Mouse (Mus musculus) neural tube, embryonic 12.5 days (tissue): Measurements from ENCODE around the gene Dhrs4. TPM values are rescaled to one million over a fixed set of nuclear protein-coding genes. Genes with fewer than 3 reads are reported as not detected.

Experiments used
- ATAC-seq: fragments of 200-750 bp; cut with Nextera tagmentation; 2 replicates; pipeline ENCODE4 v1.8.0; 2017; ENCODE audit warnings: low read depth, mild to moderate bottlenecking, moderate TSS enrichment, moderate library complexity; ENCODE audit not compliant: low FRiP score
- H3K27ac ChIP-seq: fragments of 300-500 bp; sonication (generic); 2 replicates; pipeline ENCODE4 v1.5.1; 2016
- H3K27me3 ChIP-seq: fragments of 300-500 bp; sonication (generic); replicated peaks from 2 replicates; pipeline ENCODE4 v1.6.1; 2016; ENCODE audit warnings: mild to moderate bottlenecking
- H3K36me3 ChIP-seq: fragments of 300-500 bp; sonication (generic); 2 replicates; pipeline ENCODE4 v1.6.1; 2016; ENCODE audit warnings: mild to moderate bottlenecking
- H3K4me1 ChIP-seq: fragments of 300-500 bp; sonication (generic); 2 replicates; pipeline ENCODE4 v1.6.1; 2016
- H3K4me2 ChIP-seq: fragments of 300-500 bp; sonication (generic); replicated peaks from 2 replicates; pipeline ENCODE4 v1.6.1; 2016; ENCODE audit warnings: mild to moderate bottlenecking
- H3K4me3 ChIP-seq: fragments of 300-500 bp; sonication (generic); 2 replicates; pipeline ENCODE4 v1.5.1; 2016
- H3K9ac ChIP-seq: fragments of 300-500 bp; sonication (generic); 2 replicates; pipeline ENCODE4 v1.6.1; 2016; ENCODE audit warnings: mild to moderate bottlenecking
- H3K9me3 ChIP-seq: fragments of 300-500 bp; sonication (generic); 2 replicates; pipeline ENCODE4 v1.6.1; 2016; ENCODE audit warnings: mild to moderate bottlenecking
- WGBS: fragments of 180-500 bp; shearing (Covaris S2); methylation state at CpG from one replicate; pipeline ENCODE4 v1.1.7; 2016; 5-methylcytosine and 5-hydroxymethylcytosine counted together
- polyA plus RNA-seq: library from polyadenylated mRNA; unstranded; fragments of >200 nt; fragmentation: Nextera tagmentation; extraction: Ambion mirVana; gene quantifications from 2 replicates; pipeline ENCODE4 v1.2.1, GENCODE M21; 2016

Gene Dhrs4
- polyA plus RNA-seq, 1 experiment from 2014 or later, result 41.7 TPM

GRCm38 (mm10) chr14:55513927-55514326 lies 35.4 kb downstream of the Dhrs4 start:
- Histone ChIP-seq H3K27me3 (0 out of 2 replicates have a peak, but pooled peaks cover 4% of the 10 kb centered on the region), H3K4me1 (peaks cover 19% of the 10 kb centered on the region; the same call in 1 of the 2 replicates), H3K4me2 (no peak overlapping the region), H3K36me3 (no peaks in the 10 kb centered on the region), H3K9ac (no peak overlapping the region), H3K4me3 (no peak overlapping the region), H3K27ac (no peak overlapping the region), H3K9me3 (no peaks in the 10 kb centered on the region)
- WGBS, result 70% methylated on average over 10 of the region's 10 CpGs
- ATAC-seq, result no peak

- H3K4me1 ChIP-seq, result peaks cover 26% of the 10 kb centered on the region
- peaks cover 4% of the 10 kb centered on the region; the same call in 1 of the 2 replicates for H3K27me3 ChIP-seq
- WGBS, result 83% methylated on average over 4 of the region's 4 CpGs
- H3K4me3 ChIP-seq, result no peak overlapping the region
- no peaks in the 10 kb centered on the region for H3K36me3 ChIP-seq
- H3K9me3 ChIP-seq, result no peaks in the 10 kb centered on the region
- no peak overlapping the region for H3K9ac ChIP-seq
- no peak for ATAC-seq
- H3K27ac ChIP-seq, result no peak overlapping the region
- H3K4me2 ChIP-seq, result no peak overlapping the region
These were observed 37.3 kb downstream of the Dhrs4 start for GRCm38 (mm10) chr14:55515846-55516245.

GRCm38 (mm10) chr14:55518897-55519296 lies 40.3 kb downstream of the Dhrs4 start:
- no peak overlapping the region; the same call in 1 of the 2 replicates for H3K4me2 ChIP-seq
- H3K27me3 ChIP-seq, result peaks cover 14% of the 10 kb centered on the region
- no peaks in the 10 kb centered on the region for H3K36me3 ChIP-seq
- H3K4me1 ChIP-seq, result peaks cover 25% of the 10 kb centered on the region
- H3K9ac ChIP-seq, result no peak overlapping the region
- no peak overlapping the region for H3K4me3 ChIP-seq
- no peaks in the 10 kb centered on the region for H3K9me3 ChIP-seq
- ATAC-seq, result peak; percentile 71
- 31% methylated on average over 2 of the region's 2 CpGs for WGBS
- H3K27ac ChIP-seq, result no peak overlapping the region

- no peaks in the 10 kb centered on the region for H3K9me3 ChIP-seq
- H3K4me1 ChIP-seq, result peaks cover 25% of the 10 kb centered on the region
- H3K36me3 ChIP-seq, result no peaks in the 10 kb centered on the region
- no peak for ATAC-seq
- WGBS, result 63% methylated on average over 4 of the region's 4 CpGs
- H3K27me3 ChIP-seq, result peaks cover 14% of the 10 kb centered on the region
- no peak overlapping the region for H3K4me3 ChIP-seq
- no peak overlapping the region for H3K9ac ChIP-seq
- H3K27ac ChIP-seq, result no peak overlapping the region
- H3K4me2 ChIP-seq, result no peak overlapping the region
These were observed 41.0 kb downstream of the Dhrs4 start for GRCm38 (mm10) chr14:55519604-55520003.

- Histone ChIP-seq H3K27ac (peak overlapping the region; percentile 32; the same call in 1 of the 2 replicates), H3K4me2 (peak overlapping the region; percentile 94), H3K36me3 (no peaks in the 10 kb centered on the region), H3K9ac (peak overlapping the region; percentile 56), H3K4me1 (peaks cover 25% of the 10 kb centered on the region), H3K27me3 (peaks cover 14% of the 10 kb centered on the region), H3K4me3 (peak overlapping the region; percentile 51), H3K9me3 (no peaks in the 10 kb centered on the region)
- peak; percentile 73 for ATAC-seq
- under 1% methylated on average over 61 of the region's 61 CpGs for WGBS
These were observed 42.1 kb downstream of the Dhrs4 start for GRCm38 (mm10) chr14:55520451-55521361.

- no peaks in the 10 kb centered on the region for H3K9me3 ChIP-seq
- H3K4me1 ChIP-seq, result peaks cover 18% of the 10 kb centered on the region
- H3K4me3 ChIP-seq, result no peak overlapping the region
- 59% methylated on average over 4 of the region's 4 CpGs for WGBS
- no peak for ATAC-seq
- H3K36me3 ChIP-seq, result no peaks in the 10 kb centered on the region
- H3K9ac ChIP-seq, result no peak overlapping the region
- no peak overlapping the region for H3K27ac ChIP-seq
- peaks cover 12% of the 10 kb centered on the region for H3K27me3 ChIP-seq
- no peak overlapping the region for H3K4me2 ChIP-seq
These were observed 45.5 kb downstream of the Dhrs4 start for GRCm38 (mm10) chr14:55524062-55524461.

GRCm38 (mm10) chr14:55524785-55525184 lies 46.2 kb downstream of the Dhrs4 start, which contains the start of gene Nrl:
Gene Nrl (minus strand): TSS chr14:55524981.
- WGBS, result 46% methylated on average over 8 of the region's 8 CpGs
- peaks cover 12% of the 10 kb centered on the region for H3K4me1 ChIP-seq
- H3K27me3 ChIP-seq, result peaks cover 12% of the 10 kb centered on the region
- H3K9ac ChIP-seq, result no peak within 1 kb of the TSS
- H3K4me2 ChIP-seq, result no peak within 1 kb of the TSS
- no peak within 1 kb of the TSS for H3K27ac ChIP-seq
- no peaks in the 10 kb centered on the region for H3K9me3 ChIP-seq
- ATAC-seq, result no peak
- H3K4me3 ChIP-seq, result no peak within 1 kb of the TSS
- no peaks in the 10 kb centered on the region for H3K36me3 ChIP-seq

GRCm38 (mm10) chr14:55526674-55527073 lies 48.1 kb downstream of the Dhrs4 start:
- Histone ChIP-seq H3K4me3 (no peak overlapping the region), H3K36me3 (no peaks in the 10 kb centered on the region), H3K27ac (no peak overlapping the region), H3K4me1 (no peaks in the 10 kb centered on the region), H3K4me2 (no peak overlapping the region), H3K27me3 (peaks cover 7% of the 10 kb centered on the region; the same call in 1 of the 2 replicates), H3K9me3 (no peaks in the 10 kb centered on the region), H3K9ac (no peak overlapping the region)
- 92% methylated on average over 2 of the region's 2 CpGs for WGBS
- no peak for ATAC-seq

GRCm38 (mm10) chr14:55527940-55528339 lies 49.4 kb downstream of the Dhrs4 start:
- H3K9me3 ChIP-seq, result no peaks in the 10 kb centered on the region
- no peak overlapping the region for H3K4me2 ChIP-seq
- no peaks in the 10 kb centered on the region for H3K36me3 ChIP-seq
- no peaks in the 10 kb centered on the region for H3K27me3 ChIP-seq
- no peak overlapping the region for H3K4me3 ChIP-seq
- WGBS, result 25% methylated on average over 3 of the region's 3 CpGs
- H3K9ac ChIP-seq, result no peak overlapping the region
- no peak for ATAC-seq
- H3K27ac ChIP-seq, result no peak overlapping the region
- H3K4me1 ChIP-seq, result no peaks in the 10 kb centered on the region

- peaks cover 15% of the 10 kb centered on the region for H3K4me1 ChIP-seq
- no peaks in the 10 kb centered on the region for H3K36me3 ChIP-seq
- H3K4me3 ChIP-seq, result no peak overlapping the region
- H3K9ac ChIP-seq, result no peak overlapping the region
- H3K27me3 ChIP-seq, result no peaks in the 10 kb centered on the region
- no peak overlapping the region for H3K4me2 ChIP-seq
- H3K27ac ChIP-seq, result no peak overlapping the region
- no peaks in the 10 kb centered on the region for H3K9me3 ChIP-seq
- no peak for ATAC-seq
- 57% methylated on average over 6 of the region's 6 CpGs for WGBS
These were observed 57.7 kb downstream of the Dhrs4 start for GRCm38 (mm10) chr14:55536116-55536745.
